Mouse (Mus musculus): ENCODE measurements around the gene Snx29. TPM values are rescaled to one million over a fixed set of nuclear protein-coding genes. Genes with fewer than 3 reads are reported as not detected.

Snx29 gene
- polyA plus RNA-seq, 1 experiment = 16.0 TPM

DNA sequence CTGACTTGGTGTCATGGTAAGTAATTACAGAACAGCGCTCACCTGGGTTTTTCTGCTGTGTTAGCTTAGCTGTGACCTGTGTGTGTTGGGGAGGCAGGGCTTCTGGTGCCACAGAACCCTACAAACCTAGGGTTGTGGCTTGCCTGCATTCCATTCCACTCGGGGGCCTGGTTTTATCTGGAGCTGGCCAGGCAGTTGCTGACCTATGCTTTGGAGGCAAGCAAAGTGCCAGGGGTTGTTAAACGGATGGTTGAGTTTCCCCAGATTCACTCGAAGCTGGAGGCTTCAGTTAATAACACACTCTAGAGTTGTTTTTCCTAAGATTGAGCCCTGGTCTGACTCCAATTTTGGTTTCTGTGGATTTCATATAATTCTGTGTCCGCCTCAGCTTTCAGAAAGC is 42.9 kb downstream of the Snx29 start:
- TF ChIP-seq CTCF (IDR thresholded peaks at IDR 0.05; ENCODE audit: borderline replicate concordance, extremely low read depth, insufficient read depth, insufficient read length) (no peak), POLR2A (IDR thresholded peaks at IDR 0.05; ENCODE audit: borderline replicate concordance, extremely low read depth, insufficient read depth, insufficient read length, poor library complexity, severe bottlenecking) (no peak)
- no peak for DNase-seq (ENCODE audit: low read depth)

DNA sequence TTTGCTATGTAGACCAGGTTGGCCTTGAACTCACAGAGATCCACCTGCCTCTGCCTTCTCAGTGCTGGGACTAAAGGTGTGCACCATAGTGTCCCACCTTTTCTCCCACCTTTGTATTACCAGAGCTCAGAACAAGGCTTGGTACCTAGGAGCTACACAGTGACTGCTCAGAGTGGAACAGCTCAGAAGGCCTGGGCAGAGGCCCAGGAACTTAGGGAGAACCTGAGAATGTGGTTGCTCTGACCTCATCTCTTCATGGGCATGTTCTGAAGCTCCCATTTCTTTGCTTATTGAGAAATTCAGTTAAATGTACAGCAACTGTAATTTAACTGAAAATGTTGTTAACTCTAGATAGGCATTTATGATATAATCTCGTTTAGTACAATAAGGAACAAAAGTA is 44.1 kb downstream of the Snx29 start:
- DNase-seq (ENCODE audit: low read depth) = no peak
- TF ChIP-seq CTCF (IDR thresholded peaks at IDR 0.05; ENCODE audit: borderline replicate concordance, extremely low read depth, insufficient read depth, insufficient read length) = no peak
- no peak for TF ChIP-seq POLR2A (IDR thresholded peaks at IDR 0.05; ENCODE audit: borderline replicate concordance, extremely low read depth, insufficient read depth, insufficient read length, poor library complexity, severe bottlenecking)

DNA sequence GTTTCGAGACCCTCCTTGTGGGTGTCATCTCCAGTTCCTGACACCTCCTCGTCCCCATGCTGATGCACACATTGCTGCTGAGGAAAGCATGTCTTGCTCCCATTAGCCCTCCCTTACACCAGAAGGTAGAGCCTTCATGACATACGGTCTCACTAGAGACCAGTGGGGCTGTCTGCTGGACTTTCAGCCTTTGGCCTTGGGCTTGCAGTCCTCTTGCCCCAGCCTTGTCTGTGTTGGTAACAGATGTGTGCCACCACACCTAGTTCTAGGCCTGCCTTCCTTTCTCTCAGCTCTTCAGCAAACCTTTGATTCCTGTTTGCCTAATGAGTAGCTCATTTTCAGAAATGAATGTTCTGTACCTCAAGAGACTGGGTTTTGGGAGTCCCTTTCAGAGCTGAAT is 45.7 kb downstream of the Snx29 start:
- DNase-seq (ENCODE audit: low read depth) = no peak
- no peak for TF ChIP-seq CTCF (IDR thresholded peaks at IDR 0.05; ENCODE audit: borderline replicate concordance, extremely low read depth, insufficient read depth, insufficient read length)
- TF ChIP-seq POLR2A (IDR thresholded peaks at IDR 0.05; ENCODE audit: borderline replicate concordance, extremely low read depth, insufficient read depth, insufficient read length, poor library complexity, severe bottlenecking) = no peak

DNA sequence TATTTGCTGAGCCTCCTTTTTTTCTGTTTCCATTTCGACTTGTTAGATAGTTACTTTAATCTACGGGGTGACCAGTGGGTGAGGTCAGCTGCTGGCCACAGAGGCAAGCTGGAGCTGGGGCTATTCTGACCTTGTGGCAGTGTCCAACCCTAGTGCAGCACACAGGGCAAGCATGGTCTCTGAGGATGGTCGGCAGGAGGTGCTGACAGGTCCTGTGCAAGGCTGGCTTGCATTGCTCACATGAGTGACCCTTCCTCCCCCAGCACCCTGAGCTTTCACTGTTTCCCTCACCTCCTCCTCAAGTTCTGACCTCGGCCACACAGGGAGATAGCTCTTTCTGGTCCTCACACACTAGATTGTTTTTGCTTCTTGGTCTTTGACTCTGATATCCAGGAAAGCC is 46.5 kb downstream of the Snx29 start:
- no peak for DNase-seq (ENCODE audit: low read depth)
- no peak for TF ChIP-seq POLR2A (IDR thresholded peaks at IDR 0.05; ENCODE audit: borderline replicate concordance, extremely low read depth, insufficient read depth, insufficient read length, poor library complexity, severe bottlenecking)
- TF ChIP-seq CTCF (IDR thresholded peaks at IDR 0.05; ENCODE audit: borderline replicate concordance, extremely low read depth, insufficient read depth, insufficient read length) = no peak

DNA sequence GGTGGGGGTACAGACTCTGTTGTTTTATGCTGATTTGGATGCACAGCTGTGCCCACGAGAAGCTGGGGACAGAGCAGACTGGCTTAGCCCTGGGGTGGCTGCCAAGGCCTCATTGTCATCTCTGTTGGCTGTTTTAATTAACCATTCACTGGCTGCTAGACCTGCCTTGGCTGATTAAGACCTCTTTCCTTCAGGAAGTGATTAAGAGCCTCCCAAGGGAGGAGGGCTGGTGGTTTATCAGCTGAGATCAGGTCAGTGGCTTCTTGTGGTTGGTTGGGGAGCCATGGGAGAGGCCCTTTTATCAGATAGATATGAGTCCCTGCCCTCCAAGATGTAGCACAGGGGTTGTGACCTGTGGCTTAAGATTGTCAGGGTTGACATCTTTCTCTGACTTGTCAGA is 46.9 kb downstream of the Snx29 start:
- TF ChIP-seq CTCF (IDR thresholded peaks at IDR 0.05; ENCODE audit: borderline replicate concordance, extremely low read depth, insufficient read depth, insufficient read length) (no peak), POLR2A (IDR thresholded peaks at IDR 0.05; ENCODE audit: borderline replicate concordance, extremely low read depth, insufficient read depth, insufficient read length, poor library complexity, severe bottlenecking) (no peak)
- peak; percentile 90 for DNase-seq (ENCODE audit: low read depth)

DNA sequence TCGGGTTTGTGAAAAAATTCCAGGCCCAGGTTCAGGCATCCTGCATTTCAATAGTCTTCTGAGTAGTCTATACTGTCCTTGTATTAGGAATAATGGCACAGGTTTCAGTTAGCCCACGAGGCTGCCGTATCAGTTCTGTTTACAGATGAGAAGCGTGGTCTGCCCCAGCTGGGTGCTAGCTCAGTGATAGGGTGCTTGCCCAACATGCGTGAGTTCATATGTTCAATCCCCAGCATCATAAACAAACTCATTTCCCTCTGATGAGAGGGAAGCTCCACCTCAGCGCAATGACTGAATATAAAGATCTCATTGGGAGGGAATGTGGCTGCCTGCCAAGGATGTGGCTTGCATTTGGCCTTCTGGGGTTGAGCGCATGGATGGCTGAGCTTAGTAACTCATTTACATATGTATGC is 47.4 kb downstream of the Snx29 start:
- peak; percentile 83 for DNase-seq (ENCODE audit: low read depth)
- TF ChIP-seq POLR2A (IDR thresholded peaks at IDR 0.05; ENCODE audit: borderline replicate concordance, extremely low read depth, insufficient read depth, insufficient read length, poor library complexity, severe bottlenecking) (no peak), CTCF (IDR thresholded peaks at IDR 0.05; ENCODE audit: borderline replicate concordance, extremely low read depth, insufficient read depth, insufficient read length) (no peak)

DNA sequence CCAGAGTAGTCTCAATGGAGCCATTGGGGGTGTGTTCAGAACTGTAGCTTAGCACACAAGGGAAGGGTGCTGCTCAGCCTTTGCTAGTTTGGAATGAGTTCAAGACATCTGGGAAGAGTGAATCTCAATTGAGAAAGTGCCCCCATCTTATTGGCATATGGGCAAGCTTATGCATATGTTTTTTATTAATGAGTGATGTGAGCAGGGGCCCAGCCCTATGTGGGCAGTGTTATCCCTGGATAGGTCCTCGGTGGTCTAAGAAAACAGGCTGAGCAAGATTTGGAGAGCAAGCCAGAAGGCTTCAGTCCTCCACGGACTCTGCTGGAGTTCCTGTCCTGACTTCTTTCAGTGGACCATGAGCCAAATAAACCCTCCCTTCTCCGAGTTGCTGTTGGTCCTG is 56.6 kb downstream of the Snx29 start:
- TF ChIP-seq CTCF (IDR thresholded peaks at IDR 0.05; ENCODE audit: borderline replicate concordance, extremely low read depth, insufficient read depth, insufficient read length) = no peak
- TF ChIP-seq POLR2A (IDR thresholded peaks at IDR 0.05; ENCODE audit: borderline replicate concordance, extremely low read depth, insufficient read depth, insufficient read length, poor library complexity, severe bottlenecking) = no peak
- DNase-seq (ENCODE audit: low read depth) = no peak

DNA sequence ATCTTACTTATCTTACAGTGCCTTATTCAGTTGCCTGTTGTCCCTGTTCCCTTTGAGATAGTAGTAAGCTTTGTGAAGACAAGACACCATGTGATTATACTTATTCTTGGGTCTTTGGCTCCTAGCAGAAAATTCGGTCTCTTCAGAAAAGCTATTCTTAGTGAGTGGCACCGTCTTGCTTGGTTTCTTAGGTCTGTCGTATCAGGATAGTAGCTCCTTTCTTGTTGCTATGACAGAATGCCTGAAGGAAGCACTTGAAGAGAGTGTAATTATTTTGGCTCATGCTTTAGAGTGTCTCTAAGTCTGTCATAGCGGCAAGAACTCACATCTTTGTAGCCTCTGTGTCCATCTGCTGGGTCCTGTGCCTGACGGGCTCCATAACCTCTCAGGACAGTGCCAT is 57.3 kb downstream of the Snx29 start:
- no peak for TF ChIP-seq POLR2A (IDR thresholded peaks at IDR 0.05; ENCODE audit: borderline replicate concordance, extremely low read depth, insufficient read depth, insufficient read length, poor library complexity, severe bottlenecking)
- no peak for TF ChIP-seq CTCF (IDR thresholded peaks at IDR 0.05; ENCODE audit: borderline replicate concordance, extremely low read depth, insufficient read depth, insufficient read length)
- no peak for DNase-seq (ENCODE audit: low read depth)

DNA sequence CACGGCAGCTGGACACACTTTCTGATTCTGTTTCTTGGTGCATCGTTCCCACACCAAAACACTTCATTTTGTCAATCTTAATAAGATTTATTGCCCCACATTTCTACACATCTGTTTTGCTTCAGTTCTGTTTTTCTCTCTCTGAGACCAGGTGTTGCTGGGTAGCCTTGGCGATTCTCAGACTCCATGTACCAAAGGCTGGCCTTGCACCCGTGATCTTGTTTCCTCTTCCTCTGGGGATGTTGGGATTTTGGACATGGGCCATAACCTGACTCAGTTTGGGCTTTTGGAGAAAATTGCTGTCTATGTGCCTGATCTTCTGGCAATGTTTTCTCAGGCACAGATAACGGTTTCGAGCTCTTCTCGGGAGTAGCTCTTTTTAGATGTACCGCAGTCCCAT is 58.2 kb downstream of the Snx29 start:
- DNase-seq (ENCODE audit: low read depth) = no peak
- TF ChIP-seq CTCF (IDR thresholded peaks at IDR 0.05; ENCODE audit: borderline replicate concordance, extremely low read depth, insufficient read depth, insufficient read length) (no peak), POLR2A (IDR thresholded peaks at IDR 0.05; ENCODE audit: borderline replicate concordance, extremely low read depth, insufficient read depth, insufficient read length, poor library complexity, severe bottlenecking) (no peak)

DNA sequence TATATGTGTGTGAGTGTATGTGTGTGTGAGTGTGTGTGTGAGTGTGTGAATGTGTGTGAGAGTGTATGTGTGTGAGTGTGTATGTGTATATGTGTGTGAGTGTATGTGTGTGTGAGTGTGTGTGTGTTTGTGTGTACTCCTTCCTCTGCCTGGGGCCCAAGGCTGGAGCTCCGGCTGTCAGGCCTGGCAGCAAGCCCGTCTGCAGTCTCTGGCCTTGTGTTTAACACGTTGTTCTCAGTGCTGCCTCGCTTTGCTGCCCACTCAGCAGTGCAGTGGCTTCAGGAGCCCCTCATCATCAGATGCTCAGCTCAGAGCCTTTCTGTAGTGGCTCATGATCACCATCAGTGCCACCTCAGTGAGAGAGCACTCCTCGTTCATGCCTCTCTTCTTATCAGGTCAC is 61.7 kb downstream of the Snx29 start:
- TF ChIP-seq CTCF (IDR thresholded peaks at IDR 0.05; ENCODE audit: borderline replicate concordance, extremely low read depth, insufficient read depth, insufficient read length) (no peak), POLR2A (IDR thresholded peaks at IDR 0.05; ENCODE audit: borderline replicate concordance, extremely low read depth, insufficient read depth, insufficient read length, poor library complexity, severe bottlenecking) (no peak)
- peak; percentile 55 for DNase-seq (ENCODE audit: low read depth)

DNA sequence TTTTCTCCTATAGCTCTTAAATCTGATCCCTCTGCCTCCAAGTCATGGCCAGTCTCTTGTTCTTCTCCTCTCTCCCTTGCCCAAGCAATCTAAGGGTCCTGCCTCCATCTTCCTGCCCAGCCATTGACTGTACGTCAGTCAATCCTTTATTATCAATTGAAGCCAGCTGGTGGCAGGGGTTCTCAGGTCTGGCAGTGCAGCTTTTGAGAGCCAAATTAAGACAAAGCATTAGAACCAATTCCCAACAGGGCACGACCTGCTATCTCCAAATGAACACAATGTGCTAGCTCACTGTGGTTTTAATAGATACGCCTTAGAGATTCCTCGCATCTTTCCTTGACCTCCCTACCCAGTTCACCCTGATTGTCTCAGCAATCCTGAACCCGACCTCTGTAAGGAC is 62.4 kb downstream of the Snx29 start:
- TF ChIP-seq POLR2A (IDR thresholded peaks at IDR 0.05; ENCODE audit: borderline replicate concordance, extremely low read depth, insufficient read depth, insufficient read length, poor library complexity, severe bottlenecking) (no peak), CTCF (IDR thresholded peaks at IDR 0.05; ENCODE audit: borderline replicate concordance, extremely low read depth, insufficient read depth, insufficient read length) (no peak)

DNA sequence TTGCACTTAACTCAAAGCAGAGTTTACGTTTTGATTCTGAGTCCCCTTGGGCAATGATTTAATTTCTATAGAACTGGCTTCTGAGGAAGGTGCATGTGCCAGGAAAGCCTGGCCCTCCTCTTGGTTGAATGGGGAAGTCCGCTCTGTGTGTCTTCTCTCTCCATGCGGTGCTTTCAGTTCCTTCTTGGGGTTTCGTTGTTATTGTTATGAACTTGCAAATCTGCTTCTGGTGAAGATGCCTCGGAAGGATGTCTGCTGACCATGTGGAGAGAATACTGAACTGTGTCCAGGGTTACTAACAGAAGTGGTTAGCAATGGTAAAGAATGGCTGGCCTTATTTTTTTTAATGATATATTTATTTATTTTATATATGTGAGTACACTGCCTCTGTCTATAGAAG is 63.1 kb downstream of the Snx29 start:
- no peak for DNase-seq (ENCODE audit: low read depth)

More for the DNA sequence above, 62.4 kb downstream of the Snx29 start:
- no peak for DNase-seq (ENCODE audit: low read depth)

DNA sequence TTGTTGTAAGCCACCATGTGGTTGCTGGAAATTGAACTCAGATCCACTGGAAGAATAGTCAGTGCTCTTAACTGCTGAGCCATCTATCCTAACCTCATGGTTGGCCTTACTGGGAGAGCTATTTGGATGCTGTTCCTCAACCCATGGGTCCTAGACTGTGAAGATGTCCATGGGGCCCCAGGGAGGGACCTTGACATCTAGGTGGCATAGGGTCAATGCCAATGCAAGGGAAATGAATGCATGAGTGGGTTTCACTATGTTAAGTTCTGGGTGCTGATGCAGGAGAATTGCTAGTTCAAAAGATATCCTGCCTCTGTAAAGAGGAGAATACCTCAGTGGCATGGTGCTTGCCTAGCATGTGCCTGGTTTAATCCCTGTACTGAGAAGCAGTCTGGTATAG is 63.5 kb downstream of the Snx29 start:
- no peak for DNase-seq (ENCODE audit: low read depth)
- TF ChIP-seq POLR2A (IDR thresholded peaks at IDR 0.05; ENCODE audit: borderline replicate concordance, extremely low read depth, insufficient read depth, insufficient read length, poor library complexity, severe bottlenecking) = no peak
- no peak for TF ChIP-seq CTCF (IDR thresholded peaks at IDR 0.05; ENCODE audit: borderline replicate concordance, extremely low read depth, insufficient read depth, insufficient read length)

More for the DNA sequence above, 63.1 kb downstream of the Snx29 start:
- TF ChIP-seq POLR2A (IDR thresholded peaks at IDR 0.05; ENCODE audit: borderline replicate concordance, extremely low read depth, insufficient read depth, insufficient read length, poor library complexity, severe bottlenecking) (no peak), CTCF (IDR thresholded peaks at IDR 0.05; ENCODE audit: borderline replicate concordance, extremely low read depth, insufficient read depth, insufficient read length) (no peak)
